Mouse (Mus musculus) splenic B cell, adult 2 months (primary cell): ENCODE data around the gene Atp1a1.

ENCODE experiments used
- DNase-seq: peaks from one replicate; pipeline ENCODE4 v3.0.0-alpha.2; 2011; ENCODE audit warnings: low read depth, low spot score
- H3K27me3 ChIP-seq: 2 replicates; pipeline ENCODE4 v1.6.1; 2012; ENCODE audit warnings: mild to moderate bottlenecking, low read length, moderate library complexity, mixed read lengths; ENCODE audit not compliant: control insufficient read depth, poor library complexity, insufficient read depth, severe bottlenecking
- H3K36me3 ChIP-seq: 2 replicates; pipeline ENCODE4 v1.6.1; 2012; ENCODE audit warnings: mild to moderate bottlenecking, low read length, moderate library complexity, mixed read lengths; ENCODE audit not compliant: control insufficient read depth, poor library complexity, insufficient read depth, severe bottlenecking

Atp1a1 gene

GRCm38 (mm10) chr3:101562510-101563209 lies 41.8 kb downstream of the Atp1a1 start:
- Histone ChIP-seq H3K27me3 (no peaks in the 10 kb centered on the region; the same call in 1 of the 2 replicates), H3K36me3 (no peaks in the 10 kb centered on the region)
- DNase-seq, result no peak

DNA sequence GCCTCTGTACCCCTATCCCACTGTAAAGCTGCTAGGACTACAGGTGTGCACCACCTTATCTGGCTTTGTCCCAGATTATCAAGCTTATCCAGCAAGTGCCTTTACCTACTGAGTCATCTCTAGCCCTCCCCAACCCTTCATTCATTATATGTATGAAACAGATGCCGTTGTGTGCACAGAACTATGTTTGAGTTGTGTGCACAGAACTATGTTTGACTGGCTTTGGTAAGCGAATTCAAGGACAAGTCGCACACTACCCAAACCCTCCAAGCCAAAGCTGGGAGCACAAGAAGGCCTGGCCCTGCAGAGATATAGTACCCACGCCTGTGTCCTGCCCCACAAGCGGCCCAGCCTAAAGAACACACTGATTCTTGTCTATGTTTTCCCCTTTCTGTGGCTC lies 42.5 kb downstream of the Atp1a1 start:
- Histone ChIP-seq H3K27me3 (no peaks in the 10 kb centered on the region; the same call in 1 of the 2 replicates), H3K36me3 (no peaks in the 10 kb centered on the region)
- no peak for DNase-seq

- DNase-seq, result no peak
Measured at GRCm38 (mm10) chr3:101560841-101561522, 43.5 kb downstream of the Atp1a1 start.

DNA sequence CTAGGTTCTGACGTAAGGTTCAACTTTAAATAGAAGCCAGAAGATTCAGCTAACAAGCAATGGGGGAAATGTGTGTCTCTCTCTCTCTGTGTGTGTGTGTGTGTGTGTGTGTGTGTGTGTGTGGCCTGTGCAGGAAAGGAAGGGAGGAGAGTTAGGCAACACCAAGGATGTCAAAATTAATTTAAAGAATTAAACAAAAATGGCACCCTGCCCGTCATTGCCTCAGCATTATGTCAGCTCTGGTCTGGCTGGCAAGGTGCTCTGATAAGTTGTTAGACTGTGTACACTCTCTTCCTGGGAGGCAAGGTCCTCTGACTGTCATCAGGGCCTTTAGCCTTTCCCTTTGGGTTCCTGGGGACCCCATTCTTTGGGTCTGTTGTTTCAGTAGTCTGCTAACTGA lies 47.8 kb downstream of the Atp1a1 start:
- DNase-seq, result no peak
- Histone ChIP-seq H3K27me3 (no peaks in the 10 kb centered on the region), H3K36me3 (no peaks in the 10 kb centered on the region)

More at GRCm38 (mm10) chr3:101560841-101561522, 43.5 kb downstream of the Atp1a1 start:
- no peaks in the 10 kb centered on the region; the same call in 1 of the 2 replicates for H3K27me3 ChIP-seq
- no peaks in the 10 kb centered on the region for H3K36me3 ChIP-seq

DNA sequence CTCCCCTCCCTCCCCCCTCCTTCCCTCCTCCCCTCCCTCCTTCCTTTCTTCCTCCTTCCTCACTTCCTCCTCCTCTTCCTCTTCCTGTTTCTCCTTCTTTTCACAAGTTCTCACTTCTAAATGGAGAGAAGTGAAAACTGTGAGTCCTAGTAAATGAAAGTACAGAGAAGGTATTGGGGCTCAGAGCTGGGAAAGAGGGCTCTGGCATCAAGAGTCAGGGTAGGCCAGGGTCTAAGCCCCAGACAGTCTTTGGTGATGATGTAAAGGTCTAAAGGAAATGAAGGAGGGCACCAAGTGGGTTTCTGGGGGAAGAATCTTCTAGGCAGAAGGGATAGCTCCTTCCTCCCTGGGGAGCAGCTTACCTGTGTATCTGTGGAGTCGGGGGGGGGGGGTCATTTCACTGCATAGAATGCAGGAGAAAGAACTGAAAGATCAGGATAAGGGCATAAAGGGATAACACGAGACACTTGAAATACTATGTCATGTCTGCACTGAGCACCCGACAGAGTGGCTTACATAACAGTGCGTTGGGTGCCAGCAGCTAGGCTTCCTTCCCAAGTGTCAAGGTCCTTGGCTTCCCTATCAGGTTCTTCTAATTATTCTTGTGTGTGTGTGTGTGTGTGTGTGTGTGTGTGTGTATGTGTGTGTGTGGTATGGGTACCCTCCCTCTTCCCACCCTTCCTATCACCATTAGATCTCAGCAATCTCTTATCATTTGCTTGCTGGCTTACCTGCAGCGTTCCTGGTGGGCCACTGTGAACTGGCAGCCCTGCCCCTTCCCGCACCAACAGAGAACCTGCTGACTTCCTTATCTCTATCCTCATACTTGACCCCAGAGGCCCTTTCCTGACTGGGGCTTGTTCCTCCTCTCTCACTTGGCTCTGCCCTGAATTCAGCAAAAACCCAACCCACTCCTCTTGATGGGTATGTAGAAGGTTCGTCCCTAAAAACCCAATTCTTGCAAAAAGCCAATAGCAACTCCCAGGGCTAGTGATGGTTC lies 51.6 kb downstream of the Atp1a1 start:
- Histone ChIP-seq H3K36me3 (no peaks in the 10 kb centered on the region), H3K27me3 (no peaks in the 10 kb centered on the region)
- no peak for DNase-seq

DNA sequence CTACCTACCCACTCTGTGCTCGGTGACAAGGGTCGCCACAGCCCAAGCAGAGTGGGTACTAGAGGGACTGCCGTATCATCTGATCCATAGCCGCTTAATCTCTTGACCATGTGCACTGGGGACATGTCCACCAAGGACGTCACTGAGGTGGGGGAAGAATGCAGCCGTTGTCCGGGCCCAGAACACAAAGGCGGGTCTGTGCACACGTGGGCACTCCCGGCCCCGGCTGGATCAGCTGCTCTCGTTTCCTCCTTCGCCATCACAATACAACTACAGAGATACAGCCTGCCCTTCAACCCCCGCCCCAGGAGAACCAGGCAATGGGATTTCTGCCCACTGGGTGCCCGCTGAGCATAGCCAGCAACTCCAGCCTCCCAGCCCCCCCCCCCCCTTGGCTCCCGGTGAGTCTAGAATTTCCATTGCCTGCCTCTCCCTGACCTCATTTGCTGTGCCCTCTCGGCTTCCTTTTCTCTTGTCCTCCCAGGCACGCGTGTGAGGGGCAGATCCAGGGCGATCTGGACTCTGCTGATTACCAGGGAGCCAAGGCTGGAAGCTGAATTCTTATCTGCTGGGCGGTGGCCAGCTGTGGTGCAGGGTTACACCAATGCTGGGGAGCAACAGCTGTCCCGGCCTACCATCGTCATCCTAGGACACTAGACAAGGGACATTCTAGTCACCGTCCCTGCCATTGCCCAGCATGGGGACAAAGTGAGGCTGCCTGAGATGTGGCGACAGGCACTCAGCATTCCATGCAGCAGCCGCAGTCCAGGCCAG lies 52.8 kb downstream of the Atp1a1 start:
- Histone ChIP-seq H3K27me3 (no peaks in the 10 kb centered on the region), H3K36me3 (no peaks in the 10 kb centered on the region)
- no peak for DNase-seq

- Histone ChIP-seq H3K27me3 (no peaks in the 10 kb centered on the region), H3K36me3 (no peaks in the 10 kb centered on the region)
- DNase-seq, result no peak
Measured at GRCm38 (mm10) chr3:101549749-101550148, 54.7 kb downstream of the Atp1a1 start.

- H3K36me3 ChIP-seq, result no peaks in the 10 kb centered on the region
- no peaks in the 10 kb centered on the region for H3K27me3 ChIP-seq
- DNase-seq, result no peak
Measured at GRCm38 (mm10) chr3:101544116-101544515, 60.4 kb downstream of the Atp1a1 start.

GRCm38 (mm10) chr3:101541571-101541970 lies 62.9 kb downstream of the Atp1a1 start:
- no peaks in the 10 kb centered on the region for H3K36me3 ChIP-seq
- no peak for DNase-seq
- no peaks in the 10 kb centered on the region for H3K27me3 ChIP-seq

DNA sequence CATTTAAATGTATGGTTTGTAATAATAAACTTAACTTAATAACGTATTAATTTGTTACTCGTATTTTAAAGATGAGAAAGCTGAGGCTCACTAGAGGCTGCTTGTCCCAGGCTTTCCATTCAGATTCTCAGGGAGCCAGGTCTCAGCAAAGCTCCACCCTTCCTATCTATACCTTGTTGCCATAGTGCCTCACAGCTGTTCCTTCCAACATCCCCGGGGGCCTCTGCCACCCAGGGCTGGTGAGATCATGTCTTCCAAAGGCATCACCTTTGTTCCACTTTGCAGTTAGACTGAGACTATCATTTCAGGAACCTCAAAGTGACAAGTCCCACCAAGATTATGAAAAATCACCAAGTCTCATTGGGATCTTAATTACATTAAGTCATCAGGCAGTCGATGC lies 63.9 kb downstream of the Atp1a1 start:
- Histone ChIP-seq H3K27me3 (no peaks in the 10 kb centered on the region), H3K36me3 (no peaks in the 10 kb centered on the region)

DNA sequence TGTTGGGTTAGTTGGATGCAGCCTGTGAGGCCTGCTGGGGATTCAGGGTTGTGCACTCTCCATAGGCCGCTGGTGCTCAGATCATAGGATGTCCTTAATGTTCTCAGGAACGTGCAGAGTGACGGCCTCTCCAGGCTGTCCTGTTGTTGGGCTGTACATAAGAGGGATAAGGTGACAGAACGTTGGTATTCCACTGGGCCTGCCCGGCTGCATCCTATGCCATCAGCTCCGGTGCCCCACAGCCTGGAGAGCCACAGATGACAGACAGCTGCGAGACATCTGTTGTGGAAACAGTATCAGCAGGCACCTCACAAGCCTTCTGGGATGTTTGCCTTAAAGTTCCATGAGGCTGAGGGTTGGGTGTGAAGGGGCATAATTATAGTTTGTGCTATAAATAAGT lies 68.2 kb downstream of the Atp1a1 start:
- no peaks in the 10 kb centered on the region for H3K27me3 ChIP-seq
- H3K36me3 ChIP-seq, result no peaks in the 10 kb centered on the region
- DNase-seq, result no peak

More for the DNA sequence above, 63.9 kb downstream of the Atp1a1 start:
- no peak for DNase-seq

GRCm38 (mm10) chr3:101534311-101534710 lies 70.2 kb downstream of the Atp1a1 start:
- no peak for DNase-seq
- no peaks in the 10 kb centered on the region for H3K27me3 ChIP-seq
- H3K36me3 ChIP-seq, result no peaks in the 10 kb centered on the region

- Histone ChIP-seq H3K27me3 (no peaks in the 10 kb centered on the region), H3K36me3 (no peaks in the 10 kb centered on the region)
- DNase-seq, result no peak
Measured at GRCm38 (mm10) chr3:101533373-101533772, 71.1 kb downstream of the Atp1a1 start.

GRCm38 (mm10) chr3:101530928-101531327 lies 73.6 kb downstream of the Atp1a1 start:
- H3K36me3 ChIP-seq, result no peaks in the 10 kb centered on the region
- H3K27me3 ChIP-seq, result no peaks in the 10 kb centered on the region
- no peak for DNase-seq
